Mouse (Mus musculus): ENCODE data around the gene Apol9a.
"Not testable (repeated sequence)": the region's sequence is repeated elsewhere in the genome, so short reads cannot be mapped to it uniquely, and the experiment has no call there.

GRCm38 (mm10) chr15:77406370-77406769 is 4.6 kb downstream of the Apol9a start:
- not testable (repeated sequence) for TF ChIP-seq POLR2A (IDR thresholded peaks at IDR 0.05; ENCODE audit: low read depth, low read length); CTCF (IDR thresholded peaks at IDR 0.05; ENCODE audit: extremely low read depth, insufficient read depth, insufficient read length, insufficient replicate concordance)

All from spleen, adult 2 months (tissue).